Comparison of ENCODE assay signal across 8 mouse cellular contexts in genomic region chr6:121144066-121144465, GRCm38 (mm10). TPM values are rescaled to one million over a fixed set of nuclear protein-coding genes. Genes with fewer than 3 reads are reported as not detected.
DNase-seq lines count a peak whose midpoint lies in the region; ATAC-seq lines count a peak whose summit lies in the region.

No protein-coding gene starts in this region.

- peaks cover 42% of the 10 kb centered on the region for H3K4me1 ChIP-seq in kidney, embryonic 15.5 days

- intact Hi-C loops in left cerebral cortex, postnatal 36 days (cut with DNase I) = no loop called here

- H3K4me2 ChIP-seq in kidney, embryonic 15.5 days = no peak overlapping the region

- no peaks in the 10 kb centered on the region for H3K9me3 ChIP-seq in kidney, embryonic 15.5 days (replicated peaks)

- 0 out of 2 replicates have a peak overlapping the region, but pooled peaks have one; percentile 62 for H3K27ac ChIP-seq in kidney, embryonic 15.5 days

- peak; percentile 77 for ATAC-seq in kidney, embryonic 15.5 days (replicated peaks; ENCODE audit: low FRiP score)

- H3K9ac ChIP-seq in kidney, embryonic 15.5 days = no peak overlapping the region

- H3K36me3 ChIP-seq in kidney, embryonic 15.5 days = no peaks in the 10 kb centered on the region

- DNase-seq in layer of hippocampus, adult 18-20 months (ENCODE audit: low spot score in 2 of 2) = peak; percentile 13 to 23
- DNase-seq in layer of hippocampus, adult 9-10 months (ENCODE audit: low spot score) = no peak
- DNase-seq in adipocyte (ENCODE audit: low spot score) = peak; percentile 95
- DNase-seq in gastrocnemius, postnatal 4 days (ENCODE audit: low spot score in 2 of 2) = peak; percentile 42 to 65
- DNase-seq in lung, postnatal 36 days = peak; percentile 48
- no peak for DNase-seq in thymus, adult 18-20 months
- no peak for DNase-seq in left cerebral cortex, postnatal 36 days (ENCODE audit: low spot score in 2 of 2)

- H3K27me3 ChIP-seq in kidney, embryonic 15.5 days = no peaks in the 10 kb centered on the region

- WGBS in kidney, embryonic 15.5 days = 43% methylated on average over 4 of the region's 4 CpGs

- H3K4me3 ChIP-seq in kidney, embryonic 15.5 days (replicated peaks) = no peak overlapping the region

RNA-seq across cellular contexts. Expression of gene Mical3, which starts 13.3 kb away (rescaled TPM):
- total RNA-seq in layer of hippocampus, adult 18-20 months (2021) = 10 to 100 TPM; 75.0 to 80.8 TPM
- 100 to 1,000 TPM in 1 of 2 experiments, 10 to 100 TPM in 1; 99.9 to 103 TPM for total RNA-seq in gastrocnemius, postnatal 4 days (2021)
- polyA plus RNA-seq in kidney, embryonic 15.5 days (2015; fragmentation: Nextera tagmentation; extraction: Ambion mirVana) = 12.0 and 13.1 TPM in 2 replicates
- total RNA-seq in left cerebral cortex, postnatal 36 days (2021) = 100 to 1,000 TPM; 100 to 150 TPM

RNA-seq across cellular contexts. Expression of gene Pex26, which starts 39.4 kb away (rescaled TPM):
- 10 to 100 TPM; 11.4 to 12.8 TPM for total RNA-seq in layer of hippocampus, adult 18-20 months (2021)
- total RNA-seq in gastrocnemius, postnatal 4 days (2021) = 1 to 10 TPM; 5.8 to 6.1 TPM
- 10.5 TPM in 2 replicates for polyA plus RNA-seq in kidney, embryonic 15.5 days (2015; fragmentation: Nextera tagmentation; extraction: Ambion mirVana)
- 10 to 100 TPM; 14.4 to 14.5 TPM for total RNA-seq in left cerebral cortex, postnatal 36 days (2021)

Comparison
In these comparisons a context has a peak if more than half of its experiments do, and no peak if none do; other contexts are left out.
1. DNase-seq: peak in layer of hippocampus, adult 18-20 months (2 of 2), adipocyte (single experiment), gastrocnemius, postnatal 4 days (2 of 2) and lung, postnatal 36 days (single experiment); none in layer of hippocampus, adult 9-10 months (single experiment), thymus, adult 18-20 months (0 of 2) and left cerebral cortex, postnatal 36 days (0 of 2).